Mouse (Mus musculus) lung, adult 18-20 months (tissue): Measurements from ENCODE around the gene 2310011J03Rik.
"Not testable (repeated sequence)": the region's sequence is repeated elsewhere in the genome, so short reads cannot be mapped to it uniquely, and the experiment has no call there.

Source experiments
- DNase-seq, 2 experiments: peaks; one replicate each; pipeline ENCODE4 v3.0.0; 2022; ENCODE audit warnings: mixed read lengths in 2 of 2

Gene 2310011J03Rik

GRCm38 (mm10) chr10:80320340-80320760, at the start of gene 2310011J03Rik:
Gene 2310011J03Rik, minus strand, starts transcription at chr10:80320537.
- peak; percentile 95 to 97 for DNase-seq

- DNase-seq: no peak
These were observed 48.1 kb upstream of the 2310011J03Rik start for GRCm38 (mm10) chr10:80368392-80368791.

DNA sequence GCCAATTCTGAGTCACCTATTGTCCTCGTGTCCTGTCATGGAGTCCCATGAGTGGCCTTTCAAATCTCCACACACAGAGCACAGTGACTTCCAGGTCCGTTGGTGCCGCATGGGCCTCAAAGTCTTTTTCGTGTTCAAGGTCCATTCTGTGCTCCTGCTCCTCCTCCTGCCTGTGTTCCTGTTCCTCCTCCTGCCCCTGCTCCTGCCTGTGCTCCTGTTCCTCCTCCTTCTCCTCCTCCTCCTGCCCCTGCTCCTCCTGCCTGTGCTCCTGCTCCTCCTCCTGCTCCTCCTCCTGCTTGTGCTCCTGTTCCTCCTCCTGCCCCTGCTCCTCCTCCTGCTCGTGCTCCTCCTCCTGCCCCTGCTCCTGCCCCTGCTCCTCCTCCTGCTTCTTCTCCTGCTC, 47.6 kb upstream of the 2310011J03Rik start:
- DNase-seq: no peak

GRCm38 (mm10) chr10:80365736-80366135, 45.4 kb upstream of the 2310011J03Rik start:
- DNase-seq: no peak

DNA sequence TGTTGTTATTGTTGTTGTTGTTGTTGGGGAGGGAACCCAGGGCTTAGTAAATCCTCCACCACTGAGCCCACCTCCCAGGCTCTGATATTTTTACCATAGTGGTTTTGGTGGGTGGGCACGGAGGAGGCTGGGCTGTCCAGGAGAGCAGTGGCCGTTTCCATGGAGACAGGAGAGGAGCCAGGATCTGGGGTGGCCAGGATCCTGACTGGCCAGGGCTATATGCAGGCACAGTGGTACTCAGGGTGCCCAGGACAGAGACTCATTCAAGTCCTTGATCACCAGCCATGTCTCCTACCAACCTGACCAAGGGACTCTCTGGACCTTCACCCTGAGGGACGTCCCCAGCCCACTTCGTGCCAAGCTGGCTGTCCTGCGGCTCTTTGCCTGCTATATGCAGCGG, 43.4 kb upstream of the 2310011J03Rik start:
- DNase-seq: no peak

DNA sequence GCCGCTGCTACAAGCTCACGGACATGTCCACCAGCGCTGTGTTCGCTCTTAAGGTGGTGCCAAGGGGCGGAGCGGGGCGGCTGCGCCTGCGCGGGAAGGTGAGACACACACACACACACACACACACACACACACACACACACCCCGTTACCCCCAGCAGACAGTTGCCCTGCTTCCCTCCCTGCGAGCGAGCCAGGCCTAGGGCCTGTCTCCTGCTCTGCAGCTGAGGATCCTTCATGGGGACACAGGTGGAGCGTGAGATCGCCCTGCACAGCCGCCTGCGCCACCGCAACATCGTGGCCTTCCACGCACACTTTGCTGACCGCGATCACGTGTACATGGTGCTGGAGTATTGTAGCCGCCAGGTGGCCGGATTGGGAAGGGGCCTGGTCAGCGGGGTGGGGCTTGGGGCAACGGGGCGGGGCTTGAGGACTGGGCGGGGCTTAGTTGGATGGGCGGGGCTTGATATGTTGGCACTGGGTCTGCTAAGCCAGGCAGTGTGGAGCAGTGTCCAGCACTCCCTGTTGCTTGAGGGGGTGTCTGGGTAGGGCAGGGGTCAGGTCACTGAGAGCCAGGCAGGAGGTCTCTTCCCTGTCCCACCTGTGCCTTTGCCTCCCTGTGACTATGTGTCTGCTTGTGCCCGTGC, 37.8 kb upstream of the 2310011J03Rik start:
- DNase-seq: peak; percentile 33 to 55

DNA sequence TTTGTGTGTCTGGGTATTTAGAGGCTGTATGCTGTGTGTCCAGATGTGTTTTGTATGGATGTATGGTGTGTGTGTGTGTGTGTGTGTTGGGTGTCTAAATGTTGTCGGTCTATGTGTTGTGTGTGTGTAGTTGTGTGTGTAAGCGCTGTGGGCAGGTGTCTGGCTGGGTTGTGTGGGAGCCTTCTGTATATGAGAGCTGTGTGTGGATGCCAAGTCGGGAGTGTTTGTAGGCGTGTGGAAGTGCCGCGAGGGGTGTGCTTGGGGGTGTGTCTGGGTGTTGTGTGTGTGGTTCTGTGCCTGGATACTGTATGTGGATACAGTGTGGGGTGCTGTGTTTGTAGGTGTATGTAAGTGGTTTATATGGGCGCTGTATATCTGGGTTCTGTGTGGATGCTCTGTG, 37.0 kb upstream of the 2310011J03Rik start:
- no peak for DNase-seq

- no peak for DNase-seq
These were observed 36.4 kb upstream of the 2310011J03Rik start for GRCm38 (mm10) chr10:80356737-80357136.

DNA sequence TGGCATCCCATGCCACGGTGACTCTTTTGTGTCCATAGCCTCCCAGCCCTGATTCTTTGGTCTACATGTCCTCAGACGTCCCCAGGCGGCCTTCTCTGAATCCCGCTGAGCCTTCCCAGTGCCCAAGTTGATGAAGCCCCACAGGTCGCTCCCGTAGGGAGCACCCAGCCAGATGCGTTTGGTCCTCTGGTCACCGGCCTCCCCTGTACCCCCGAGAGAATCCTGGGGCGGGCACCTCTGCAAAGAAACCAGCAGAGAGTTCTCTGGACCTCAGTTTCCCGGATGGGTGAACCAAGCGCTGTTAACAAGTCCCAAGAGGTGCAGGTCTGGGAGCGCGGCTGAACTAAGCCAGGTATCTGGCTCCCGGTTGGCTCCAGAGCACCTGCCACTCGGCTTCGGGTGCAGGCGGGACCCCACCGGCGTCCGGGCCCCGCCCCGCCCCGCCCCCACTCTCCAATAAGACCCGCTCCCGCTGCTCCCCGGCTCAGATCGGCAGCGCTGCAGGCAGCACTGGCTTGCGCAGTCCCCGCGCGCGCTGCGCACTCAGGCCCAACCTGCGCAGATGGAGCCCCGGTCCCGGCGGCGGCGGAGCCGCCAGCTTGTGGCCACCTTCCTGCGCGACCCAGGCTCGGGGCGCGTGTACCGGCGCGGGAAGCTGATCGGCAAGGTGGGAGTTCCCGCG, 35.8 kb upstream of the 2310011J03Rik start, which contains the start of gene Plk5:
TSS of gene Plk5 (plus strand) at position 459 of the 682 bp plus-strand sequence.
- no peak for DNase-seq

DNA sequence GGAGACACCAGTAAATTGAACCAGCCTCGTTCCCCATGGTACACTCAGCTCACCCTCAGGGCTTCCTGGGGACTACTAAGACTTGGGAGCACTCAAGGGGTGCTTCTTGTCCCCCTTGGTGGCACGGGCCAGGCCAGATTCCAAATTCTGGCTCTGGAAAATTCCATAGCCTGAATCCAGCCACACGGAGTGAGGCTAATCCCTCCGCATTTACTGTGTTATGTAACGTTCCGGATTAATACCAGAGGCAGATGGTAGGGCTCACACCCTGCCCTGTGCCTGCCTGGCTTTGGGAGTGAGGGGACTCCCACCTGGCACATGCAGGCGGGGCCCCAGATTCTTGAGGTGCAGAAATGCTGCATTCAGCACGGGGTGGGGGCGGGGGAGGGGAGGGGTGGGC, 35.1 kb upstream of the 2310011J03Rik start:
- DNase-seq: no peak

DNA sequence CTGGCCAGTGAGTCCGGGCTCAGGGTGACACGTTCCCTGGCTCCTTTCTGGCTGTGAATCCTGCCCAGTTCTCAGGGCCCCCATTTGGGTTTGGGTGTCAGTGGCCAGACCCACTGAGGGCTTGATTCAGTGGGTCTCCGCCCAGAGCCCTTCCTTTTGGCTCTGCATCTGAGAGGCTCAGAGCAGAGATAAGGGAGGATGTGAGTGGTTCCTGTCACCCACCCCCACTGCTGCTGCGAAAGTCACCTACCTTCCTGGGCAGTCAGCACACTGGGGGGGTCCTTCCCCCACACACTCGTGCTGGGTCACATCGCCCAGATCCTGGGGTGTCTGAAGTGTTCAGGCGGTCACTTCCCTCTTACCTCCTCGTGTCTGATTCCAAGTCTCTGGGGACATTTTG, 32.4 kb upstream of the 2310011J03Rik start:
- DNase-seq: no peak

DNA sequence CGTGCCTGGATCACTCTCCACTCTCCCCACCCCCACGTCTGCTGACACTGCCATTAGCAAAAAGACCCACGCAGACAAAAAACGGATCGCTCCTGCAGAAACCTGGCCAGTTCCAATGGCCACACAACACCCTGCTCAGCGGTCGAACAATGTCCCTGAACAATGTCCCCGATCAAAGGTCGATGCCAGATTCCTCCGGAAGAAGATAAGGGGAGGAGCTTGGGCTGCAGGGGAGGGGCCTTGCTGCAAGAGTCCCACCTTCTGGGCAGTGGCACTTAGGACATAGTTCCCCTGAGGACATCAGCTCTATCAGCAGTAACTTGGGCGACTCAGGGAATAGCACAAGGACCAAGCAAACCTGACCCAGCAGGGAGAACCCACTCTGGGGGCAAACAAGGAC, 31.6 kb upstream of the 2310011J03Rik start:
- no peak for DNase-seq

- DNase-seq: peak; percentile 81 to 83
These were observed 30.0 kb upstream of the 2310011J03Rik start for GRCm38 (mm10) chr10:80350292-80350691.

DNA sequence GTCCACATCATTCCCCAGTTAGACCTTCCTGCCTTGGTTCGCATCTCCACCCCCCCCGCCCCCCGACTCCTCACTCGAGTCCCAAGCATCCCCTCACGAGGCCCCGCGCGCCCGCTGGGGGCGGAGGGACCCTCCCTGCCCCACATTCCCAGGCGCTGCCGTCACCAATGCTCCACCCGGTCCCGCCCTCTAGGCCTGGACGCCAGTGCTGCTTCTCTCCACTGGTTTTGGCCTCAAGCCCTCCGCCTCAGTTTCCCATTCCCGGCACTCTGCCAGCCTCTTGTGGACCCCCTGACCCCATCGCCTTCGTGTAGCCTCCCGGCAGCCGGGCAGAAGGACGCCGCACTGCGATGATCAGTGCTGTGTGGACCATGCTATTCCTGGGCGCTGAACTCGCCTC, 28.6 kb upstream of the 2310011J03Rik start:
- DNase-seq: peak in 1 of 2 experiments; percentile 35

DNA sequence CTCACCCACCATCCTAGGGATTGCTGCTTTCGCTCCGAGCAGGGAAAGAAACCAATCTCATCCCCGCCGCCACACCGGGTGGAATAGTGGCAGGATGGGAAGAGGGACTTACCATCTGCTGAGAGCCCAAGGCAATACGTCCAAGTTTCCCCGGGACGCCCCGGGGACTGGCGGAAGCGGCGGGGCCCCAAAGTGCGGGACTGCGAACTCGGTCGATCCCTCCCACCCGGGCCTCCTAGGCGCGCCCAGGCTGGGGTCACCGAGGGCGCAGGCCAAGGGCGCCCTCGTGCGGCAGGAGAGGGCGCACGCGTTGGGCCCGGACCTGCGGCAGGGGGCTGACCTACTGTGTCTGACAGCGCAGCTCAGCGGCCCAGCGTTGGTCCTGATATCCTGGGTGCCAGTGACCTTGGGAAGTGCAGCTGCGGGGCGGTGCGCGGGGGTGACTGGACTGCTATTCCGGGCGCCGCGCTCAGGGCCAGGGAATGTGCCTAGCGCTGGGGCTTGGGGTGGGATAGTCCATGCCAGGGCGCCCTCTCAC, 28.0 kb upstream of the 2310011J03Rik start, which contains the start of gene Adamtsl5:
TSS of gene Adamtsl5 (minus strand) at position 169 of the 538 bp plus-strand sequence.
- peak; percentile 67 to 77 for DNase-seq

- peak; percentile 65 to 66 for DNase-seq
These were observed 27.2 kb upstream of the 2310011J03Rik start for GRCm38 (mm10) chr10:80347514-80347967.

DNA sequence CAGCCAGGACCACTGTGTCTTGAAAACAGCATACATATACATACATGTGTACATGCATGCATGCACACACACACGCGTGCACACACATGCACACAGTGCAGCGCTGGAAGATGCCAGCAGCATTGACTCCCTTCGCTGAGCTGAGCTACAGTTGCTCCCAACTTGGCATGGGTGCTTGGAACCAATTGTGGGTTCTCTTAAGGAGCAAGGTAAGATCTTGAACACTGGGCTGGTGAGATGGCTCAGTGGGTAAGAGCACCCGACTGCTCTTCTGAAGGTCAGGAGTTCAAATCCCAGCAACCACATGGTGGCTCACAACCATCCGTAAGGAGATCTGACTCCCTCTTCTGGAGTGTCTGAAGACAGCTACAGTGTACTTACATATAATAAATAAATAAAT, 25.6 kb upstream of the 2310011J03Rik start:
- DNase-seq: not testable (repeated sequence)

DNA sequence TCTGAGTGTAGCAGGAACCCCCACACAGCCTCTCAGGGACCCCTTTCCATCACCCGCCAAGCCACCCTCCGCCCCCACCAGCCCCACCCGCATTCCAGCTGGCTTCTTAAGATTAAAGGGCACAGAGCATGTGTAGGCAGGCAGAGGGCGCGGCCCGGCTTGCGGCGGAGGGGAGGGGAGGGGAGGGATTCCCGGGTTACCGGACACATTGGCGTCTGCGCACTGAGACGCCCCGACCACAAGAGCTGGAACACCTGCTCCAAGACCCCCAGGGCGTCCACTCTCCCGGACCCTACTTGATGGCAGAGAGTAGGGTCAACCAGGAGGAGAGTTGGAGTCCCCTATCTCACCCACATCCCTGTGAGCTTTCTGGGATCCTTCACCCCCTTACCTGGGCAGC, 24.8 kb upstream of the 2310011J03Rik start:
- DNase-seq: peak; percentile 70 to 76

- DNase-seq: peak; percentile 57 to 62
These were observed 23.9 kb upstream of the 2310011J03Rik start for GRCm38 (mm10) chr10:80344131-80344661.

- no peak for DNase-seq
These were observed 23.1 kb upstream of the 2310011J03Rik start for GRCm38 (mm10) chr10:80343425-80343895.

DNA sequence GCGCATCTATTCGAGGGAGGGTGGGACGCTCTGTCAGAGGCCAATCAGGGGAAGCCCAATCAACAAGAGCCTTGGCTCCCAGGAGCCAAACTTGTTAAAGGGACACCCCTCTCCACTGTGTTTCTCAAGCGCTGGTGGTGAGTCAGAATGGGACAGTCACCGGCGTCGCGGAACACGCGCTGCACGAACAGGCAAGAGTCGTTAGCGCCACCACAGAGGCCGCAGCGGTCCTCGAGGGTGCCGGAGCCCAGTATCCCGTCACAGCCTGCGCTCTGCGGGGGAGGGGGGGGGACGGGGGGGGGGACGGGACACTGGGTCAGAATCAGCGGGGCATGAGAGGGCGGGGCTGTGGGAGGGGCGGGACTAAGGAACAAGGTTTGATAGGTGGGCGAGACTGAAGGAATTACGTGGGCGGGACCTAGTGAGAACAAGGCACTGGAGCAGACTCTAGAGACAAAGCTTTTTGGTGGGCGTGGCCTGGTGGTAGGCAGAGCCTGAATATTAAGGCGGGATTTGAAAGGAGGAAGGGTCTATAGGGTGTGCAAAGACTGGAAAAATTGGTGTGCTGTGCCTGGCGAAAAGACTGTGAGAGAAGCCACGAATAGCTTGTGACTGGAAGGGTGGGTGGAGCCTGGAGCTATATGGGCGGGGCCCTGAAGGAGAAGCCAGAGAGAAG, 22.6 kb upstream of the 2310011J03Rik start:
- DNase-seq: peak; percentile 56 to 74

DNA sequence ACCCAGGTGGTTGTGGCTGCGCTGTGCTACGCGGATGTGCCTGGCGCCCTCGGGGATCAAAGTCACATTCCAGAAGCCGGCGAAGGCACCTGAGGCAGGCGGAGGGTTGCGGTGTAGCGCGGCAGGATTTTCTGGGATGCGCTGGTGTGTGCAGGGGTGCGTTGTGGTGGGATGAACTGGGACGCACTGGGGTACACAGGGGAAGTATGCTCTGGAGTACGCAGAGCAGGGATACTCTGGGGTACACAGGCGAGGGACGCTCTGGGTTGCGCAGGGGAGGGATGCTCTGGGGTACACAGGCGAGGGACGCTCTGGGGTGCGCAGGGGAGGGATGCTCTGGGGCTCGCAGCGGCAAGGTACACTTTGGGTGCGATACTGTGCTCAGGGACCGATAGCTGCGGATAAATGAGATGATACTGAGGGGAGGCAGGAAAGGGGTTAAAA, 22.0 kb upstream of the 2310011J03Rik start:
- DNase-seq: no peak
